Mouse (Mus musculus) limb, embryonic 15.5 days (tissue): Measurements from ENCODE around the gene Arhgap32. TPM values are rescaled to one million over a fixed set of nuclear protein-coding genes. Genes with fewer than 3 reads are reported as not detected.

Experiments
- microRNA-seq: library from miRNA; unstranded; fragments of <30 nt; microRNA quantifications from one replicate; pipeline ENCODE4, GENCODE M21; 2016
- polyA plus RNA-seq: library from polyadenylated mRNA; unstranded; fragments of >200 nt; fragmentation: Nextera tagmentation; extraction: Ambion mirVana; gene quantifications from 2 replicates; pipeline ENCODE4 v1.2.1, GENCODE M21; 2015

Arhgap32 gene
- polyA plus RNA-seq, 1 experiment from 2014 or later, result 9.3 TPM

Small RNAs within 50 kb of the gene (microRNA-seq; reads per million reads assigned to microRNA genes)
- gene Gm44453, result not detected

Other genes starting within 250 kb of the Arhgap32 start
- 5.6 and 6.1 TPM in 2 replicates for gene Barx2, start 202.7 kb upstream of the Arhgap32 start, polyA plus RNA-seq
- gene Kcnj5, start 228.2 kb downstream of the Arhgap32 start, polyA plus RNA-seq, result 0.07 and 0.14 TPM in 2 replicates